Mouse (Mus musculus): ENCODE data around the gene Retsat. TPM values are rescaled to one million over a fixed set of nuclear protein-coding genes. Genes with fewer than 3 reads are reported as not detected.

Retsat gene
- polyA plus RNA-seq, 1 experiment, result 22.9 TPM

DNA sequence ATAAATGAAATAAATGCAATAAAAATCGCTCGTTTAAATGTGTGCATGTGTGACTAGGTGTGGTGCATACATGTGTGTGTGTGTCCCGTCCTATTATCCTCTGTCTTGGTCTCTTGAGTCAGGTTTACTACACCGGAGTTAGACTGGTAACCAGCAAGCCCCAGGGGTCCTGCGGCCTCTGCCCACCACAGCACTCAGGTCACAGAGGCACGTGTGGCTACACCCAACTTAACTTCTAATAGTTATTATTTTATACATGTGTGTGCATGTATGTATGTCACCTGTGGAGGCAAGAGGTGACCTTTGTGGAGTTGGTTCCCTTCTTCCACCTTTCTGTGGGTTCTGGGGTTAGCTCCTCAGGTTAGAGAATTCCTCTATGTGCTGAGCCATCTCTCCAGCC, 56.1 kb downstream of the Retsat start:
- WGBS, result 87% methylated on average over 6 of the region's 6 CpGs
- no peak for DNase-seq (ENCODE audit: low read depth, low spot score)

DNA sequence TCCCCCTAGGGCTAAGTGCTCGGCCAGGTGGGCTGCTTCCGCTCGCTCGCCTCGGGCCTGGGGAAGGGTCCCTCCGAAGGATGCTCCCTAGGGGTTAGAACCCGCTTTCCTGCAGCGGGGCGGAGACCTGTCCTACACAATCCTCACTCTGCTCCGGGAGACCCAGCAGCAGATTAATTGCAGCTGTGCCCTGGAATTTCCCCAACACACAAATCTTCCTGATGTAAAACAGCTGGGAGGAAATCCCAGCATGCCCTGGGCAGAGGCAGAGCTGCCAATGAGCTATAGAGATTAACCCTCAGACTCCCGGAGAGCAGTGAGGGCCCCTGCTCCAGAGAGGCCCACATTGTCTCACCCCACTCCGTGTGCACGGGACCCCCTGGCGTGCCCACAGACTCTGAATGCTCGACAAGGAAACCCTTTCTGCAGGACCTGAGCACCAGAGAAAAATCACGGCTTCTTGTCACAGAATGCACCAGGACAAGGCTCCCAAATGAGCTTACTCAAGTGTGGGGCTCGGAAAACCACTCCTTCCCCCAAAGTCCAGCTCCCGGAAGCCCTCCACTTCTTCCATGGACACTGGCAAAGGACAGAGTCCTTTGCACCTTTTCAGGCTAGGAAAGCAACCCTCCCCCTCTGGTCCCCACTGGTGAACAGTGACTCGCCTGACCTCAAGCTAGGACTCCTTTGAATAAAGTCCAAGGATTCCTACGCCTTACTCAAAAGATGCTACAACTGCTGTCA, 57.2 kb downstream of the Retsat start:
- DNase-seq (ENCODE audit: low read depth, low spot score), result no peak
- 35% methylated on average over 20 of the region's 20 CpGs for WGBS

DNA sequence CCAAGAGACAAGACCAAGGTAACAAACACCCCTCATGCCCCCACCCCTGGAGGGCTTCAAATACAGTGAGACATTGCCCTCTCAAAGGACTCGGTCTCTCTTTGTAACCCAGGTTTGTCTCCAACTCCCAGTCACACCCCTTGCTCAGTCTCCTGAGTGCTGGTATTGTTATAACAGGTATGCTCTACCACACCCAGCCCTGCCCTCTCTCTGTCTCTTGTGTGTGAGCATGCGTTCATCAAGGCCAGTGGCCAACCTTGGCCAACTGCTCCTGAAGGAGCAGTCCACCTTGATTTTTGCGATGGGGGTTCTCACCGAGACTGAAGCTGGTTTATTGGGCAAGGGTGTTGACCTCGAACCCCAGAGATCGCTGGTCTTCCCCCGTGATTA, 57.8 kb downstream of the Retsat start:
- 32% methylated on average over 7 of the region's 7 CpGs for WGBS
- DNase-seq (ENCODE audit: low read depth, low spot score), result no peak

- DNase-seq (ENCODE audit: low read depth, low spot score), result no peak
- 46% methylated on average over 3 of the region's 3 CpGs for WGBS
Measured at GRCm38 (mm10) chr6:72658006-72658405, 59.7 kb downstream of the Retsat start.

Other genes starting within 250 kb of the Retsat start
- gene Tmem150a, start 243.0 kb upstream of the Retsat start, polyA plus RNA-seq (2012; rRNA removed), result 13.4 and 16.6 TPM in 2 replicates
- gene Rnf181, start 231.5 kb upstream of the Retsat start, polyA plus RNA-seq (2012; rRNA removed), result 82.5 and 102 TPM in 2 replicates
- 19.3 and 21.7 TPM in 2 replicates for gene Vamp5, start 218.0 kb upstream of the Retsat start, polyA plus RNA-seq (2012; rRNA removed)
- 280 and 288 TPM in 2 replicates for gene Vamp8, start 207.8 kb upstream of the Retsat start, polyA plus RNA-seq (2012; rRNA removed)
- gene Ggcx, start 184.2 kb upstream of the Retsat start, polyA plus RNA-seq (2012; rRNA removed), result 9.3 and 12.4 TPM in 2 replicates
- gene Mat2a, start 158.9 kb upstream of the Retsat start, polyA plus RNA-seq (2012; rRNA removed), result 50.9 and 66.5 TPM in 2 replicates
- 11.3 and 17.2 TPM in 2 replicates for gene Sh2d6, start 76.8 kb upstream of the Retsat start, polyA plus RNA-seq (2012; rRNA removed)
- gene Capg, start 54.1 kb upstream of the Retsat start, polyA plus RNA-seq (2012; rRNA removed), result 27.2 and 38.0 TPM in 2 replicates
- 18.3 and 26.8 TPM in 2 replicates for gene Elmod3, start 62 bp upstream of the Retsat start, polyA plus RNA-seq (2012; rRNA removed)
- gene Tgoln1, start 18.5 kb downstream of the Retsat start, polyA plus RNA-seq (2012; rRNA removed), result 33.6 and 40.9 TPM in 2 replicates
- 3.9 and 4.9 TPM in 2 replicates for gene Tcf7l1, start 190.8 kb downstream of the Retsat start, polyA plus RNA-seq (2012; rRNA removed)

Data from large intestine, adult 2 months (tissue).